Mouse (Mus musculus) limb, embryonic 10.5 days (tissue): Measurements from ENCODE around the gene Sept8. TPM values are rescaled to one million over a fixed set of nuclear protein-coding genes. Genes with fewer than 3 reads are reported as not detected.
A peak's percentile ranks its signal among the peaks of the same experiment; 100 is the strongest.

Experiments
- DNase-seq: peaks from one replicate; pipeline ENCODE4 v3.0.0-alpha.2; 2017; ENCODE audit warnings: low spot score
- H3K27ac ChIP-seq: fragments of 300-500 bp; sonication (generic); 2 replicates; pipeline ENCODE4 v1.5.1; 2016; ENCODE audit warnings: mild to moderate bottlenecking
- H3K27me3 ChIP-seq: fragments of 300-500 bp; sonication (generic); 2 replicates; pipeline ENCODE4 v1.6.1; 2016; ENCODE audit warnings: low read depth, mild to moderate bottlenecking; ENCODE audit not compliant: poor library complexity, severe bottlenecking
- H3K36me3 ChIP-seq: fragments of 300-500 bp; sonication (generic); 2 replicates; pipeline ENCODE4 v1.6.1; 2016; ENCODE audit warnings: mild to moderate bottlenecking, moderate library complexity
- H3K4me1 ChIP-seq: fragments of 300-500 bp; sonication (generic); 2 replicates; pipeline ENCODE4 v1.6.1; 2016
- H3K4me3 ChIP-seq: fragments of 300-500 bp; sonication (generic); 2 replicates; pipeline ENCODE4 v1.5.1; 2016; ENCODE audit warnings: mild to moderate bottlenecking, moderate library complexity
- H3K9me3 ChIP-seq: fragments of 300-500 bp; sonication (generic); replicated peaks from 2 replicates; pipeline ENCODE4 v1.6.1; 2016; ENCODE audit warnings: mild to moderate bottlenecking
- WGBS: fragments of 180-500 bp; shearing (Covaris S2); methylation state at CpG from one replicate; pipeline ENCODE4 v1.1.7; 2016; 5-methylcytosine and 5-hydroxymethylcytosine counted together
- polyA plus RNA-seq: library from polyadenylated mRNA; unstranded; fragments of >200 nt; fragmentation: Nextera tagmentation; extraction: Ambion mirVana; gene quantifications from 2 replicates; pipeline ENCODE4 v1.2.1, GENCODE M21; 2016

Sept8 gene
- polyA plus RNA-seq, 1 experiment from 2014 or later: 22.8 TPM

DNA sequence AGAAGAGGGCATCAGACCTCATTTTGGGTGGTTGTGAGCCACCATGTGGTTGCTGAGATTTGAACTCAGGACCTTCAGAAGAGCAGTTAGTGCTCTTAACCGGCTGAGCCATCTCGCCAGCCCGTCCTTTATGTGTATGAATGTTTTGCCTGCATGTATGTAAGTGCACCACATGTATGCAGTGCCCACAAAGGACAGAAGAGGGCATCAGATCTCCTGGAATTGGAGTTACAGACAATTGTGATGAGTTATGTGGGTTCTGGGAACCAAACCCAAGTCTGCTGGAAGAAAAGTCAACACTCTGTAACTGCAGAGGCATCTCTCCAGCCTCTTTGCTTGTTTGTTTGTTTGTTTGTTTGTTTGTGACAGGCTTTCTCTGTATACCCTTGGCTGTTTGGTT, 61.5 kb downstream of the Sept8 start:
- Histone ChIP-seq H3K4me1 (no peaks in the 10 kb centered on the region), H3K9me3 (no peaks in the 10 kb centered on the region), H3K36me3 (peaks cover 64% of the 10 kb centered on the region), H3K27ac (no peak overlapping the region), H3K27me3 (no peaks in the 10 kb centered on the region), H3K4me3 (no peak overlapping the region)
- no peak for DNase-seq
- WGBS: over 99% methylated on average over 3 of the region's 3 CpGs

- no peaks in the 10 kb centered on the region for H3K9me3 ChIP-seq
- H3K27me3 ChIP-seq: no peaks in the 10 kb centered on the region
- 85% methylated on average over 10 of the region's 10 CpGs for WGBS
- H3K27ac ChIP-seq: no peak overlapping the region
- H3K36me3 ChIP-seq: peaks cover 74% of the 10 kb centered on the region
- no peak for DNase-seq
- H3K4me3 ChIP-seq: no peak overlapping the region
- H3K4me1 ChIP-seq: 0 out of 2 replicates have a peak, but pooled peaks cover 4% of the 10 kb centered on the region
Measured at GRCm38 (mm10) chr11:53583151-53583550, 64.1 kb downstream of the Sept8 start.

- DNase-seq: peak; percentile 36
- no peaks in the 10 kb centered on the region for H3K9me3 ChIP-seq
- no peak overlapping the region for H3K27ac ChIP-seq
- H3K36me3 ChIP-seq: peaks cover 75% of the 10 kb centered on the region
- WGBS: 75% methylated on average over 3 of the region's 3 CpGs
- H3K4me1 ChIP-seq: 0 out of 2 replicates have a peak, but pooled peaks cover 4% of the 10 kb centered on the region
- no peak overlapping the region for H3K4me3 ChIP-seq
- no peaks in the 10 kb centered on the region for H3K27me3 ChIP-seq
Measured at GRCm38 (mm10) chr11:53584849-53585248, 65.8 kb downstream of the Sept8 start.

DNA sequence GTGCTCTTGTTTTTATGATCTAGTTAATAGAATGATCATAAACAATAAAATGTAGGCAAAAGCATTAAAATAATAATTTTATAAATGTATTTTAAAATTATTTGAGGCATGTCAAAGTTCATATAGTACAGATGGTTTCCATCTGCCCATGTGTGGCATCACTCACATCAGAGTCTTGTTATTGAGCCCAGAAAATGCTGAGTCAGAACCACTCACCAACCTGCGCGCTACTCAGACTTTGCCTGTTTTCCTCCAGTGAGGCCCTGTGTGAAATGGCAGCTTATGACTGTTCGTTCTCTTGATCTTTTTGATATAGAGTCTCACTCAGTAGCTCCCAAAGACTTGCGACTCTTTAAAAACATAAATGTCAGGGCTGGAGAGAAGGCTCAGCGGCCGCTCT, 66.5 kb downstream of the Sept8 start:
- Histone ChIP-seq H3K4me1 (0 out of 2 replicates have a peak, but pooled peaks cover 4% of the 10 kb centered on the region), H3K4me3 (no peak overlapping the region), H3K27me3 (no peaks in the 10 kb centered on the region), H3K9me3 (no peaks in the 10 kb centered on the region), H3K36me3 (peaks cover 69% of the 10 kb centered on the region), H3K27ac (no peak overlapping the region)
- 94% methylated on average over 6 of the region's 6 CpGs for whole genome bisulfite sequencing
- no peak for DNase-seq

GRCm38 (mm10) chr11:53588279-53588678, 69.2 kb downstream of the Sept8 start:
- H3K9me3 ChIP-seq: no peaks in the 10 kb centered on the region
- H3K27ac ChIP-seq: no peak overlapping the region
- H3K4me3 ChIP-seq: no peak overlapping the region
- H3K27me3 ChIP-seq: no peaks in the 10 kb centered on the region
- WGBS: 89% methylated on average over 8 of the region's 8 CpGs
- 0 out of 2 replicates have a peak, but pooled peaks cover 4% of the 10 kb centered on the region for H3K4me1 ChIP-seq
- DNase-seq: no peak
- H3K36me3 ChIP-seq: peaks cover 61% of the 10 kb centered on the region

GRCm38 (mm10) chr11:53590368-53590768, 71.3 kb downstream of the Sept8 start:
- Histone ChIP-seq H3K4me3 (no peak overlapping the region), H3K9me3 (no peaks in the 10 kb centered on the region), H3K27ac (no peak overlapping the region), H3K36me3 (peaks cover 65% of the 10 kb centered on the region), H3K4me1 (0 out of 2 replicates have a peak, but pooled peaks cover 4% of the 10 kb centered on the region), H3K27me3 (no peaks in the 10 kb centered on the region)
- 43% methylated on average over 15 of the region's 15 CpGs for WGBS
- peak; percentile 75 for DNase-seq

- Histone ChIP-seq H3K4me3 (no peak overlapping the region), H3K27ac (no peak overlapping the region), H3K9me3 (no peaks in the 10 kb centered on the region), H3K27me3 (no peaks in the 10 kb centered on the region), H3K36me3 (peaks cover 66% of the 10 kb centered on the region), H3K4me1 (0 out of 2 replicates have a peak, but pooled peaks cover 4% of the 10 kb centered on the region)
- WGBS: 94% methylated on average over 5 of the region's 5 CpGs
- DNase-seq: no peak
Measured at GRCm38 (mm10) chr11:53591116-53591515, 72.1 kb downstream of the Sept8 start.

Other genes starting within 250 kb of the Sept8 start
- gene Hspa4, start 218.8 kb upstream of the Sept8 start, polyA plus RNA-seq: 143 and 154 TPM in 2 replicates
- gene Zcchc10, start 194.6 kb upstream of the Sept8 start, polyA plus RNA-seq: 23.0 and 30.4 TPM in 2 replicates
- gene Aff4, start 168.4 kb upstream of the Sept8 start, polyA plus RNA-seq: 33.7 and 38.0 TPM in 2 replicates
- 0.51 TPM in 1 of 2 replicates, not detected in the other for gene Leap2, start 96.1 kb upstream of the Sept8 start, polyA plus RNA-seq
- gene Uqcrq, start 88.4 kb upstream of the Sept8 start, polyA plus RNA-seq: 491 and 544 TPM in 2 replicates
- gene Gdf9, start 88.2 kb upstream of the Sept8 start, polyA plus RNA-seq: 0.66 and 0.79 TPM in 2 replicates
- 0.08 and 0.14 TPM in 2 replicates for gene Gm10447, start 62.1 kb upstream of the Sept8 start, polyA plus RNA-seq
- gene Shroom1, start 62.1 kb upstream of the Sept8 start, polyA plus RNA-seq: 1.8 and 3.9 TPM in 2 replicates
- gene Gm9837, start 48.8 kb upstream of the Sept8 start, polyA plus RNA-seq: not detected in 2 replicates
- gene Gm9945, start 39.1 kb upstream of the Sept8 start, polyA plus RNA-seq: not detected in 2 replicates
- gene Sowaha, start 39.0 kb upstream of the Sept8 start, polyA plus RNA-seq: 0.13 and 0.51 TPM in 2 replicates
- 52.0 and 69.4 TPM in 2 replicates for gene Kif3a, start 48.1 kb downstream of the Sept8 start, polyA plus RNA-seq
- 0.40 and 0.58 TPM in 2 replicates for gene Il4, start 99.4 kb downstream of the Sept8 start, polyA plus RNA-seq
- not detected in 2 replicates for gene Il13, start 115.4 kb downstream of the Sept8 start, polyA plus RNA-seq
- 24.2 and 28.1 TPM in 2 replicates for gene Rad50, start 188.1 kb downstream of the Sept8 start, polyA plus RNA-seq
- not detected in 2 replicates for gene Il5, start 201.5 kb downstream of the Sept8 start, polyA plus RNA-seq